Mouse (Mus musculus) heart, adult 10 weeks (tissue): ENCODE measurements around the gene Tac4. TPM values are rescaled to one million over a fixed set of nuclear protein-coding genes. Genes with fewer than 3 reads are reported as not detected.

Experiments used
- polyA plus RNA-seq: library from polyadenylated mRNA; stranded (reverse); fragments of 350-450 nt; fragmentation: Illumina TruSeq; extraction: RNeasy Lipid Tissue Mini Kit (QIAGEN cat#74804); gene quantifications from one replicate; pipeline ENCODE4 v1.2.3, GENCODE M21; 2014; ENCODE audit warnings: low read depth, low replicate concordance

The Tac4 gene
- not detected for polyA plus RNA-seq

DNA sequence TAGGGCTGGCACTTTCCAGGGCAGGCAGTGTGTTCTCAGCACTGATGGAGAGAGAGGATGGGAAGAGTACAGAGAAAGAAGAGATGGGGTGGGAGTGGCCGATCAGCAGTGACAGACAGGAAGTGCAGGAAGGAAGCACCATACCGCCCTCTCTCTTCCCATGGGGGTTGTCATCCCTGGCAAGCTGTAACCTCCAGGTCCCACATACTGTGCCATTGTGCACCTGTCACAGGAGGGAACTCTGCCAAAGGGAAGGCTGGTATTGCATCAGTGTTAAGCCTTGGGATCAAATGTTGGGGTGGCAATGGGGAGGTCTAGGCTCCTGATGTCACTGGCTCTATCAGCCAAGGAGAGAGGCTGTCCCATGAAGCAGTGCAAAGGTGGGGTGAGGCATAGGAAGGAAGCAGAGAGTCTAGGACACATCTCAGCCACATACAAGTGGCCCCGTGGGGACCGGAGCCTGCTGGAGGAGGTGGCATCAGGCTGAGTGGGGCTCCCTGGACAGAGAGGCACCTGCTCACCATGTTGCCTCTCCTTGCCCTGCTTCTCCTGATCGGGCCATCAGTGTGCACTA lies at the start of gene Tac4:
Gene Tac4 (plus strand): TSS at position 352 of the 574 bp plus-strand sequence.

DNA sequence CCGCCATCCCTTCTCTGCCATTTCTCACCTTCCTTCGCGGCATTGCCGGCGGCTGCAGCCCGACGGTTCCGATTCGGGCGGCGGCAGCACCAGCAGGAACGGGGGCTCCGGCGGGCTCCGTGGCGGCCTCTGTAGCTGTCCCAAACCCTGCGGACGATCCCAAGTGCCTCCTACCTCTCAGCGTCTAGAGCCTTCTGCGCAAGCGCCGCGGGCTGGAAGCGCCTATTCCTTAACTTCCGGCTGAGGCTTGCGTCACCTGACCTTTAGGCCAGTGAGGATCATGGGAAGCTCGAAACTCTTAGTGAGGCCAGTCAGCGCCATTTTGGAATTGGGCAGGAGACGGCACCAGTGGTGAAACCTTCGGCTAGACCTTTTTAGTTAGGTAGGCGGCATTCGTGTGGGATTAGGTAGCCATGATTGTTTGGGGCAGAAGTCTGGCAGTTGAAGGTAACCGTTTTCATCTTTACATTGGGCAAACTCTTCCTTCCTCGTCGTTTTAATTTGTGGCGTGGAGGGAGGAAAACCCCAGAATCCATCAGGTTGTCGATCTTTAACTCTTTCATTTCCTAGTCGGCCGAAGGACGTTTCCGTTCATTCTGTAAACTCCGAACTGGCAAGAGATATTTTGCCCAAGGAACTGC lies 48.8 kb downstream of the Tac4 start, which contains the start of gene Kat7:
Gene Kat7 (minus strand): TSS at position 240 of the 641 bp plus-strand sequence.

Other genes with a start within 250 kb of the Tac4 start
- 414 TPM for gene Pdk2, start 220.2 kb upstream of the Tac4 start, polyA plus RNA-seq
- gene Itga3, start 184.7 kb upstream of the Tac4 start, polyA plus RNA-seq = 8.8 TPM
- not detected for gene Dlx3, start 141.4 kb upstream of the Tac4 start, polyA plus RNA-seq
- gene Dlx4, start 115.3 kb upstream of the Tac4 start, polyA plus RNA-seq = not detected
- gene Kat7, start 48.7 kb downstream of the Tac4 start, polyA plus RNA-seq = 25.1 TPM
- 7.1 TPM for gene Fam117a, start 75.5 kb downstream of the Tac4 start, polyA plus RNA-seq
- 41.7 TPM for gene Slc35b1, start 123.2 kb downstream of the Tac4 start, polyA plus RNA-seq
- 135 TPM for gene Spop, start 152.6 kb downstream of the Tac4 start, polyA plus RNA-seq